In genomic region chr15:103323455-103324247, GRCm38 (mm10) we compare ENCODE assay signal across 8 mouse cellular contexts. TPM values are rescaled to one million over a fixed set of nuclear protein-coding genes. Genes with fewer than 3 reads are reported as not detected.
DNase-seq lines count a peak whose midpoint lies in the region; ATAC-seq and TF ChIP-seq lines count a peak whose summit lies in the region.

No protein-coding gene starts in this region.

- H3K4me1 ChIP-seq in embryonic facial prominence, embryonic 12.5 days, result peaks cover 28% of the 10 kb centered on the region
- H3K4me1 ChIP-seq in liver, embryonic 13.5 days (replicated peaks), result peaks cover 45% of the 10 kb centered on the region
- H3K4me1 ChIP-seq in stomach, postnatal 0 days (replicated peaks; ENCODE audit: control insufficient read depth, insufficient read depth), result 0 out of 2 replicates have a peak, but pooled peaks cover 2% of the 10 kb centered on the region

- peak overlapping the region; percentile 78 for H3ac ChIP-seq in C2C12 (ENCODE audit: control insufficient read depth, insufficient read length, low read depth)

- TF ChIP-seq CTCF in C2C12 (IDR thresholded peaks at IDR 0.05; ENCODE audit: control insufficient read depth, insufficient read depth, insufficient read length), result peak; percentile 89
- TF ChIP-seq CTCF in stomach, postnatal 0 days (IDR thresholded peaks at IDR 0.05; ENCODE audit: low read depth), result peak; percentile 96

- peak overlapping the region; percentile 86 for H3K9ac ChIP-seq in embryonic facial prominence, embryonic 12.5 days
- H3K9ac ChIP-seq in liver, embryonic 13.5 days, result peak overlapping the region; percentile 67
- peak overlapping the region; percentile 83 for H3K9ac ChIP-seq in stomach, postnatal 0 days (ENCODE audit: low read length)

- DNase-seq in adrenal gland, postnatal 4 days (ENCODE audit: low spot score in 2 of 2), result peak; percentile 62 to 82
- peak; percentile 88 to 90 for DNase-seq in heart, adult 9 months (ENCODE audit: low spot score in 2 of 2)
- peak; percentile 87 for DNase-seq in kidney, adult 9 months
- DNase-seq in liver, embryonic 13.5 days, result peak; percentile 83
- peak; percentile 88 for DNase-seq in naive thymus-derived CD4-positive, alpha-beta T cell, adult 2 months (ENCODE audit: low read depth)
- peak; percentile 92 for DNase-seq in stomach, postnatal 0 days (ENCODE audit: low spot score)

- H3K79me3 ChIP-seq in C2C12 (ENCODE audit: low read depth), result no peaks in the 10 kb centered on the region

- H3K27me3 ChIP-seq in C2C12 (ENCODE audit: control insufficient read depth, insufficient read depth, insufficient read length), result no peaks in the 10 kb centered on the region
- H3K27me3 ChIP-seq in embryonic facial prominence, embryonic 12.5 days, result no peaks in the 10 kb centered on the region
- 0 out of 2 replicates have a peak, but pooled peaks cover 3% of the 10 kb centered on the region for H3K27me3 ChIP-seq in liver, embryonic 13.5 days
- no peaks in the 10 kb centered on the region for H3K27me3 ChIP-seq in stomach, postnatal 0 days (ENCODE audit: control insufficient read depth, insufficient read depth, low read length)

- WGBS in embryonic facial prominence, embryonic 12.5 days, result 2% methylated on average over 39 of the region's 40 CpGs
- under 1% methylated on average over 40 of the region's 40 CpGs for WGBS in liver, embryonic 13.5 days (ENCODE audit: insufficient replicate concordance)
- WGBS in stomach, postnatal 0 days, result 1% methylated on average over 23 of the region's 40 CpGs

- peak overlapping the region; percentile 39 for H3K4me3 ChIP-seq in C2C12 (ENCODE audit: insufficient read depth, poor library complexity, severe bottlenecking)
- H3K4me3 ChIP-seq in embryonic facial prominence, embryonic 12.5 days, result peak overlapping the region; percentile 76
- H3K4me3 ChIP-seq in liver, embryonic 13.5 days (replicated peaks), result peak overlapping the region; percentile 63
- H3K4me3 ChIP-seq in stomach, postnatal 0 days (ENCODE audit: low read depth, low read length), result peak overlapping the region; percentile 64

- peak; percentile 94 for ATAC-seq in embryonic facial prominence, embryonic 12.5 days (ENCODE audit: insufficient number of reproducible peaks, insufficient read depth, low FRiP score, low TSS enrichment)
- ATAC-seq in liver, embryonic 13.5 days (ENCODE audit: low read depth), result peak; percentile 95
- ATAC-seq in stomach, postnatal 0 days (ENCODE audit: low FRiP score, low TSS enrichment), result peak; percentile 94

- no peak for TF ChIP-seq EP300 in stomach, postnatal 0 days (optimal IDR thresholded peaks at IDR 0.05)

- H3K4me2 ChIP-seq in embryonic facial prominence, embryonic 12.5 days (replicated peaks), result peak overlapping the region; percentile 79
- H3K4me2 ChIP-seq in liver, embryonic 13.5 days, result peak overlapping the region; percentile 90
- peak overlapping the region; percentile 97 for H3K4me2 ChIP-seq in stomach, postnatal 0 days (replicated peaks; ENCODE audit: low read depth)

- no peaks in the 10 kb centered on the region for H3K79me2 ChIP-seq in C2C12 (ENCODE audit: control insufficient read depth, insufficient read depth)

- no peaks in the 10 kb centered on the region for H3K9me3 ChIP-seq in embryonic facial prominence, embryonic 12.5 days
- no peaks in the 10 kb centered on the region for H3K9me3 ChIP-seq in liver, embryonic 13.5 days (replicated peaks)
- no peaks in the 10 kb centered on the region for H3K9me3 ChIP-seq in stomach, postnatal 0 days (ENCODE audit: control insufficient read depth, low read length)

- peak overlapping the region; percentile 77 for H3K27ac ChIP-seq in embryonic facial prominence, embryonic 12.5 days
- H3K27ac ChIP-seq in liver, embryonic 13.5 days, result peak overlapping the region; percentile 75
- peak overlapping the region; percentile 73 for H3K27ac ChIP-seq in stomach, postnatal 0 days (replicated peaks)

- no peaks in the 10 kb centered on the region for H3K36me3 ChIP-seq in C2C12 (ENCODE audit: control insufficient read depth, insufficient read depth)
- H3K36me3 ChIP-seq in embryonic facial prominence, embryonic 12.5 days, result 0 out of 2 replicates have a peak, but pooled peaks cover 4% of the 10 kb centered on the region
- peaks cover 10% of the 10 kb centered on the region; the same call in 1 of the 2 replicates for H3K36me3 ChIP-seq in liver, embryonic 13.5 days
- H3K36me3 ChIP-seq in stomach, postnatal 0 days (ENCODE audit: control insufficient read depth, insufficient read depth, low read length), result no peaks in the 10 kb centered on the region

TF ChIP-seq in C2C12, 6 proteins besides CTCF, POLR2A, EP300 and RAD21:
- TF ChIP-seq MYOG (IDR thresholded peaks at IDR 0.05; ENCODE audit: control insufficient read depth, extremely low read depth, insufficient read length), result no peak
- TF ChIP-seq MAX (IDR thresholded peaks at IDR 0.05), result peak; percentile 38

RNA-seq across cellular contexts. Expression of gene Gpr84, which starts 13.2 kb away (rescaled TPM):
- polyA plus RNA-seq in C2C12 (2012; fragmentation: generic; extraction: Trizol), result not detected
- not detected for total RNA-seq in adrenal gland, postnatal 4 days (2021)
- polyA plus RNA-seq in embryonic facial prominence, embryonic 12.5 days (2016; fragmentation: Nextera tagmentation; extraction: Ambion mirVana), result 0.47 and 0.67 TPM in 2 replicates
- 0.28 and 0.29 TPM in 2 replicates for polyA plus RNA-seq in liver, embryonic 13.5 days (2015; fragmentation: Nextera tagmentation; extraction: Ambion mirVana)
- 0.30 and 0.46 TPM in 2 replicates for polyA plus RNA-seq in stomach, postnatal 0 days (2015; fragmentation: Nextera tagmentation; extraction: Ambion mirVana)

RNA-seq across cellular contexts. Expression of gene Zfp385a, which starts 16.2 kb away (rescaled TPM):
- 21.2 TPM for polyA plus RNA-seq in C2C12 (2012; fragmentation: generic; extraction: Trizol)
- 10 to 100 TPM; 22.5 to 29.7 TPM for total RNA-seq in adrenal gland, postnatal 4 days (2021)
- 12.6 and 14.5 TPM in 2 replicates for polyA plus RNA-seq in embryonic facial prominence, embryonic 12.5 days (2016; fragmentation: Nextera tagmentation; extraction: Ambion mirVana)
- 4.6 and 5.9 TPM in 2 replicates for polyA plus RNA-seq in liver, embryonic 13.5 days (2015; fragmentation: Nextera tagmentation; extraction: Ambion mirVana)
- 6.0 and 7.4 TPM in 2 replicates for polyA plus RNA-seq in stomach, postnatal 0 days (2015; fragmentation: Nextera tagmentation; extraction: Ambion mirVana)

RNA-seq across cellular contexts. Expression of gene Itga5, which starts 42.9 kb away (rescaled TPM):
- polyA plus RNA-seq in C2C12 (2012; fragmentation: generic; extraction: Trizol), result 104 TPM
- 10 to 100 TPM; 47.2 to 52.5 TPM for total RNA-seq in adrenal gland, postnatal 4 days (2021)
- polyA plus RNA-seq in embryonic facial prominence, embryonic 12.5 days (2016; fragmentation: Nextera tagmentation; extraction: Ambion mirVana), result 49.4 and 50.9 TPM in 2 replicates
- 12.9 and 15.8 TPM in 2 replicates for polyA plus RNA-seq in liver, embryonic 13.5 days (2015; fragmentation: Nextera tagmentation; extraction: Ambion mirVana)
- polyA plus RNA-seq in stomach, postnatal 0 days (2015; fragmentation: Nextera tagmentation; extraction: Ambion mirVana), result 28.7 and 36.2 TPM in 2 replicates

RNA-seq across cellular contexts. Expression of gene Copz1, which starts 51.1 kb away (rescaled TPM):
- 191 TPM for polyA plus RNA-seq in C2C12 (2012; fragmentation: generic; extraction: Trizol)
- total RNA-seq in adrenal gland, postnatal 4 days (2021), result 100 to 1,000 TPM; 132 to 140 TPM
- 257 and 268 TPM in 2 replicates for polyA plus RNA-seq in embryonic facial prominence, embryonic 12.5 days (2016; fragmentation: Nextera tagmentation; extraction: Ambion mirVana)
- 213 and 240 TPM in 2 replicates for polyA plus RNA-seq in liver, embryonic 13.5 days (2015; fragmentation: Nextera tagmentation; extraction: Ambion mirVana)
- 159 and 168 TPM in 2 replicates for polyA plus RNA-seq in stomach, postnatal 0 days (2015; fragmentation: Nextera tagmentation; extraction: Ambion mirVana)

Comparison
In these comparisons a context has a peak if more than half of its experiments do, and no peak if none do; other contexts are left out.
1. Peak in every context shown above with its lines: DNase-seq, ATAC-seq, H3K4me3 ChIP-seq and H3K27ac ChIP-seq.